Mouse (Mus musculus) heart, adult 2 months (tissue): ENCODE measurements around the gene Cdc37. TPM values are rescaled to one million over a fixed set of nuclear protein-coding genes. Genes with fewer than 3 reads are reported as not detected.
A peak's percentile ranks its signal among the peaks of the same experiment; 100 is the strongest.

ENCODE experiments used
- DNase-seq, 2 experiments: peaks; one replicate each; pipeline ENCODE4 v3.0.0; 2021
- H3K27ac ChIP-seq: fragments of 200-600 bp; 2 replicates; pipeline ENCODE4 v1.8.1; 2022
- H3K27me3 ChIP-seq: fragments of 200-500 bp; 2 replicates; pipeline ENCODE4 v1.6.1; 2012; ENCODE audit warnings: mild to moderate bottlenecking, low read length, inconsistent platforms, mixed read lengths; ENCODE audit not compliant: control insufficient read depth, insufficient read depth
- H3K36me3 ChIP-seq: fragments of 200-500 bp; 2 replicates; pipeline ENCODE4 v1.6.1; 2012; ENCODE audit warnings: low read length, inconsistent platforms; ENCODE audit not compliant: control insufficient read depth, insufficient read depth
- H3K4me1 ChIP-seq: fragments of 200-500 bp; 2 replicates; pipeline ENCODE4 v1.6.1; 2011; ENCODE audit warnings: low read length; ENCODE audit not compliant: control insufficient read depth, insufficient read depth
- H3K4me3 ChIP-seq: fragments of 200-600 bp; 2 replicates; pipeline ENCODE4 v1.8.1; 2022
- H3K79me2 ChIP-seq: fragments of 200-500 bp; replicated peaks from 2 replicates; pipeline ENCODE4 v1.6.1; 2012; ENCODE audit warnings: mild to moderate bottlenecking, inconsistent platforms, low read length, moderate library complexity, mixed read lengths; ENCODE audit not compliant: control insufficient read depth, insufficient read depth
- H3K9ac ChIP-seq: fragments of 200-500 bp; 2 replicates; pipeline ENCODE4 v1.6.1; 2012; ENCODE audit warnings: low read depth, mild to moderate bottlenecking, control low read depth, inconsistent platforms, low read length, mixed read lengths
- CTCF ChIP-seq: fragments of 200-600 bp; IDR thresholded peaks from 2 replicates; pipeline ENCODE4 v1.8.1; 2022; ENCODE audit warnings: antibody characterized with exemption, mild to moderate bottlenecking, moderate library complexity
- EP300 ChIP-seq: fragments of 200-500 bp; IDR thresholded peaks from 2 replicates; pipeline ENCODE4 v1.6.1; 2011; ENCODE audit warnings: low read depth, low read length, control low read depth; ENCODE audit not compliant: insufficient read depth
- POLR2A ChIP-seq: fragments of 200-500 bp; IDR thresholded peaks from 2 replicates; pipeline ENCODE4 v1.6.1; 2011; ENCODE audit warnings: mild to moderate bottlenecking, low read depth, low read length, control low read depth; ENCODE audit not compliant: insufficient read depth
- WGBS: fragments of 180-500 bp; shearing (Covaris S2); methylation state at CpG from one replicate; pipeline ENCODE4 v1.1.7; 2018; 5-methylcytosine and 5-hydroxymethylcytosine counted together
- intact Hi-C: fragments of 180-260 bp; cut with DNase I; formaldehyde crosslinking; loops from one replicate; pipeline ENCODE4 v1.15.1; 2025
- polyA plus RNA-seq: library from polyadenylated mRNA; depleted of rRNA; stranded (reverse); fragments of >200 nt; gene quantifications from 2 replicates; pipeline ENCODE4 v1.2.3, GENCODE M21; 2012
- total RNA-seq, 2 experiments: library from RNA; stranded (reverse); gene quantifications; 2 replicates each; pipeline ENCODE4 v1.2.3; 2021

Gene Cdc37
- total and polyA plus RNA-seq, 3 experiments: 62.3 to 162 (median 150) TPM

DNA sequence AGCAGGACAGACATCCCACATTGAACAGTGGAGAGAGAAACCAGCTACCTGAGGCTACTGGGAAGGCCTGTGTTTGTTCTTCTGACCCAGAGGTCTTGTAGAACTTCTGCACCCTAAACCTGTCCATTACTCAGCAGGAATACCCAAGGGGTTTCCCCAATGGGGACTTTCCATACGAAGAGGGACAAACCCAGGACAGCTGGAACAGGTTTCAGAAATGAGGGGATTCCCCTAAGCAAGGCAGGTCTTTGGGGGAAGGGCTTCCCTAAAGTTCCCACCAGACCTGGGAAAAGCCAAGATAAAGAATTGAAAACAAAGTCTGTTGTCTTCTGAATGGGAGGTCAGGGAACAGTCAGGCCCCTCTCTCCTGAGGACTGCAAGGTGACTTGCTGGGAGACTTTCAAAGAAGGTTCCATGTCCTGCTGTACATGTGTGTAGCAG is 13.8 kb downstream of the Cdc37 start:
- peaks cover 5% of the 10 kb centered on the region; the same call in 1 of the 2 replicates for H3K36me3 ChIP-seq
- no peak overlapping the region for H3K4me3 ChIP-seq
- no peaks in the 10 kb centered on the region for H3K79me2 ChIP-seq
- peak overlapping the region; percentile 81 for H3K27ac ChIP-seq
- 34% methylated on average over 1 of the region's 1 CpGs for WGBS
- TF ChIP-seq EP300 (no peak), CTCF (no peak), POLR2A (no peak)
- intact Hi-C loops: loop anchor here (1.0 to 10.0 kb wide), 2 partner anchors 106 to 131 kb away; partner anchors contain the start of gene Mrpl4
- no peak overlapping the region for H3K9ac ChIP-seq
- H3K27me3 ChIP-seq: no peaks in the 10 kb centered on the region
- peaks cover 14% of the 10 kb centered on the region for H3K4me1 ChIP-seq
- DNase-seq: no peak

DNA sequence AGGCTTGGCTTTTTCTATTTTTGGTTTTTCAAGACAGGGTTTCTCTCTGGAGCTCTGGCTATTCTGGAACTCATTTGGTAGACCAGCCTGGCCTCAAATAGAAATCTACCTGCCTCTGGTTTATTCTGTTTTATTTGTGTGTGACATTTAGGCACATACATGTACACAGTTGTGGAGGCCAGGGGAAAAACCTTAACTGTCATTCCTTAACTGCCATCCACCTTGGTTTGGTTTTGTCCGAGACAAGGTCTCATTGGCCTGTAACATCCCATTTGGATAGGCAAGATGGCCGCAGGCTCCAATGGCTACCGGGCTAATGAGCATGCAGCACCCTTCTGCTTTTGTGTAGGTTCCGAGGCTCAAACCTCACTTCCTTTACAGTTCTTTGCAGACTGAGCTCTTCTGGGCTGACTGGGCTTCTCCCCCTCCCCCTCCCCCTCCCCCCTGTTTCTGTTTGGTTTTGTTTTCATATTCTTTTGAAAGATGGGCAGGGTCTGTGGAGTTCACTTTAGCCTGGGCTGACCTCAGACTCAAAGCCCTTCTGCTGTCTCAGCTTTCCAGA is 14.4 kb downstream of the Cdc37 start:
- Histone ChIP-seq H3K36me3 (peaks cover 5% of the 10 kb centered on the region; the same call in 1 of the 2 replicates), H3K4me1 (peaks cover 15% of the 10 kb centered on the region), H3K79me2 (no peaks in the 10 kb centered on the region), H3K4me3 (no peak overlapping the region), H3K9ac (no peak overlapping the region), H3K27me3 (no peaks in the 10 kb centered on the region), H3K27ac (peak overlapping the region; percentile 81)
- no peak for DNase-seq
- intact Hi-C loops: loop anchor here (10.0 kb wide), 1 partner anchor 131 kb away; the partner anchor contains the start of gene Mrpl4
- 67% methylated on average over 4 of the region's 4 CpGs for WGBS
- no peak for TF ChIP-seq CTCF
- TF ChIP-seq EP300: no peak
- no peak for TF ChIP-seq POLR2A

DNA sequence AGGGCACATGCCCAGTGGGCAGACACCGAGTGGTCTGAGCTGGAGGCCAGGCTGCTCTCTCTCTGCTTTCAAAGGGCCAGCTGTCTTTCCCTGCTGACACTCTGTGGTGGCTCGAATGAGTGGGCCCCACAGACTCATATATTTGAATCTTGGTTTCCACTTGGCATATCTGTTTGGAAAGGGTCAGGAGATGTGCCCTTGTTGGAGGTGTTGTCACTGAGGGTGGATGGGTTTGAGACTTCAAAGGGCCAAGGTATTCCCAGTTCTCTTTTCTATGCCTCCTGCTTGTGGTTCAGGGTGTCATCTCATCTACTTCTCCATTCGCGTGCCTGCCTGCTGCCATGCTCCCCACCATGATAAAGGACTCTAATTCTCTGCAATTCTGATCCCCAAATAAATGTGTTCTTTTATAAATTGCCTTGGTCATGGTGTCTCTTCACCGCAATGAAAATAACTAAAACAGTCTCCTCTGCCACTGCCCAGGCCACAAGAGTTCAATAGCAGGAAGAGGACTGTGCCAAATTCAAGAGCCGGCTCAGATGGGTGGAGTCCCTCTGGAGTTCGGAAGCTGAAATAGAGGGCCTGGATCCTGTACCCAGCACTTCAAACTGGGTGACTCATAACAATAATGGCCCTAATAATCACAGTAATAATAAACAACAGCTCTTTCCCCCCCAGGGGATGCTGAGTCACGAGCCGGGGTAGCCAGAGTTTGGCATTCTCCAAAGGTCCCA is 15.0 kb downstream of the Cdc37 start:
- H3K79me2 ChIP-seq: no peaks in the 10 kb centered on the region
- peaks cover 5% of the 10 kb centered on the region; the same call in 1 of the 2 replicates for H3K36me3 ChIP-seq
- no peak for TF ChIP-seq EP300
- TF ChIP-seq CTCF: 0 out of 2 replicates have a peak, but pooled peaks have one; percentile 4
- H3K27me3 ChIP-seq: no peaks in the 10 kb centered on the region
- peak; percentile 60 to 75 for DNase-seq
- H3K4me3 ChIP-seq: no peak overlapping the region
- no peak overlapping the region for H3K9ac ChIP-seq
- 32% methylated on average over 9 of the region's 9 CpGs for WGBS
- intact Hi-C loops: loop anchor here (10.0 kb wide), 1 partner anchor 130 kb away; the partner anchor contains the start of gene Mrpl4
- H3K4me1 ChIP-seq: peaks cover 15% of the 10 kb centered on the region
- peak overlapping the region; percentile 81 for H3K27ac ChIP-seq

DNA sequence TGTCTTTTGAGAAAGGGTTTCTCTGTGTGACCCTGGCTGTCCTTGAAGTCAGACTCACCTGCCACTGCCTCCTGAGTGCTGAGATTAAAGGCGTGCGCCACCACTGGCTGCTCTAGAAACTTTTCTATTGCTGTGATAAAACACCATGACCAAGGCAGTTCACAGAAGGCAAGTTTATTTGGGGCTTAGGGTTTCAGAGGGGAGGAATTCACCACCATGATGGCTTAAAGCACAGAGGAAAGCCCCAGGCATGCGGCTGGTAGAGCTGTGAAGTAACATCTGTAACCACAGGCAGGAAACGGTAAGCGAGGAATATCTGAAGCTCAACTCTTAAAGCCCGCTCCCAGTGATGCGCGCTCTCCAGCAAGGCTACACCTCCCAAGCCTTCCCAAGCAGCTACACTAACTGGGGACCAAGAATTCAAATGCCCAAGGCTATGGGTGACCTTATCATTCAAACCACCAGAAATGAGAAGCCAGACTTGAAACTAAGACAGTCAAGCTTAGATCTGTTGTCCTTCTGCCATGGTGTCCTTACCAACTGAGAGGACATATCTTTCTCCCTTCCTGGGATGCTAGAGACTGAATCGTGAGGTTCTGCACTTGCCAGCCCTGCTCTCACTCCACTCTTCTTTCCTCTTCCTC is 16.6 kb downstream of the Cdc37 start:
- intact Hi-C loops: loop anchor here (2.0 to 10.0 kb wide), 2 partner anchors 40 to 128 kb away; partner anchors contain the start of genes Mrpl4 and Raver1
- TF ChIP-seq CTCF (no peak), EP300 (no peak), POLR2A (no peak)
- Histone ChIP-seq H3K27ac (no peak overlapping the region), H3K4me3 (no peak overlapping the region), H3K79me2 (no peaks in the 10 kb centered on the region), H3K4me1 (peaks cover 15% of the 10 kb centered on the region), H3K27me3 (no peaks in the 10 kb centered on the region), H3K9ac (no peak overlapping the region), H3K36me3 (peaks cover 5% of the 10 kb centered on the region; the same call in 1 of the 2 replicates)
- WGBS: 65% methylated on average over 9 of the region's 9 CpGs
- DNase-seq: no peak

DNA sequence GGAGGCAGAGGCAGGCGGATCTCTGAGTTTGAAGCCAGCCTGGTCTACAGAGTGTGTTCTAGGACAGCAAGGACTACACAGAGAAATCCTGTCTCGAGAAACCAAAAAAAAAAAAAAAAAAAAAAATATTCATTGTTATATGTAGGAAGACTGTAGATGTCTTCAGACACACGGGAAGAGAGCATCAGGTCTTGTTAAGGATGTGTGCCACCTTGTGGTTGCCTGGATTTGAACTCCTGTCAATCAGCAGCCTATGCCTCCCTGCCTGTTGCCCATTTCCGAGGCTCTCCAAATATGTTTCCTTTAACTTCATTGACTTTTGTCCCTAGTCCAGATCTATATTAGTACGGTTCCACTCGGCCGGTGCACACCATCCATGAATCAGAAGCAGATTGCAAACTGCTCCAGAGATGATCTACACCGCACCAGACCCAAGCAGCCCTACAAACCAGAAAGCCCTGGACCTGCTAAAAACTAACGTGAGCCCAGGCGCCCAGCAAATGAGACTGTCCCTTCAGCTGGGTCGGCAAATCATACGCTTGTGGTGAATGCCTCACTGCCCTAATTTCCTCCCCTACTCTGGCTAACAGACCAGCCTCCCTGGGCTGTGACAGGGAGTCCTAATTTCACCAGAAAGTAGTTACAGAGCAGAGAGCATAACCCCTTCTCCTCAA is 17.5 kb downstream of the Cdc37 start:
- 64% methylated on average over 12 of the region's 12 CpGs for WGBS
- Histone ChIP-seq H3K79me2 (no peaks in the 10 kb centered on the region), H3K4me1 (peaks cover 15% of the 10 kb centered on the region), H3K27ac (no peak overlapping the region), H3K36me3 (peaks cover 5% of the 10 kb centered on the region; the same call in 1 of the 2 replicates), H3K4me3 (no peak overlapping the region), H3K9ac (no peak overlapping the region), H3K27me3 (no peaks in the 10 kb centered on the region)
- DNase-seq: no peak
- intact Hi-C loops: loop anchor here (2.0 to 10.0 kb wide), 2 partner anchors 39 to 127 kb away; partner anchors contain the start of genes Mrpl4 and Raver1
- peak; percentile 43 for TF ChIP-seq CTCF
- no peak for TF ChIP-seq EP300
